Mouse (Mus musculus): ENCODE measurements around the gene Tbx10.
"Not testable (repeated sequence)": the region's sequence is repeated elsewhere in the genome, so short reads cannot be mapped to it uniquely, and the experiment has no call there.

Gene Tbx10

GRCm38 (mm10) chr19:3992416-3992815 is at the start of gene Tbx10:
Tbx10 (plus strand) TSS chr19:3992752.
- no peak for DNase-seq (ENCODE audit: low read depth)

GRCm38 (mm10) chr19:3942986-3943735 is 49.4 kb upstream of the Tbx10 start:
- no peak for DNase-seq (ENCODE audit: low read depth)

- no peak for DNase-seq (ENCODE audit: low read depth)
These were observed 46.5 kb upstream of the Tbx10 start for GRCm38 (mm10) chr19:3945872-3946564.

GRCm38 (mm10) chr19:3946715-3947114 is 45.8 kb upstream of the Tbx10 start:
- peak; percentile 22 for DNase-seq (ENCODE audit: low read depth)

GRCm38 (mm10) chr19:3947813-3948212 is 44.7 kb upstream of the Tbx10 start:
- no peak for DNase-seq (ENCODE audit: low read depth)

DNA sequence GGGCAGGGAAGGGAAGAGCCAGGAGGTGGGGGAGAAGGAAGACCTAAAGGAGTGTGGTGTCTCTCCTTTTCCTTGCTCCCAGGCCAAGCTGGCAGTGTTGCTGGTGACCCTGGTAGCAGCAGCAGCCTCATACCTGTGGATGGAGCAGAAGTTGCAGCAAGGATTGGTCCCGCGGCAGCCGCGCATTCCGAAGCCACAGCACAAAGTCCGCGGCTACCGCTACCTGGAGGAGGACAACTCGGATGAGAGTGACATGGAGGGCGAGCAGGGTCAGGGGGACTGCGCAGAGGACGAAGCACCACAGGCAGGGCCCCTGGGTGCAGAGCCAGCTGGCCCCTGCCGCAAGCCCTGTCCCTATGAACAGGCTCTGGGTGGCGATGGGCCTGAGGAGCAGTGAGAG is 44.0 kb upstream of the Tbx10 start:
- no peak for DNase-seq (ENCODE audit: low read depth)

- DNase-seq (ENCODE audit: low read depth) = no peak
These were observed 42.2 kb upstream of the Tbx10 start for GRCm38 (mm10) chr19:3950331-3950730.

GRCm38 (mm10) chr19:3951461-3951860 is 41.1 kb upstream of the Tbx10 start:
- DNase-seq (ENCODE audit: low read depth) = no peak

DNA sequence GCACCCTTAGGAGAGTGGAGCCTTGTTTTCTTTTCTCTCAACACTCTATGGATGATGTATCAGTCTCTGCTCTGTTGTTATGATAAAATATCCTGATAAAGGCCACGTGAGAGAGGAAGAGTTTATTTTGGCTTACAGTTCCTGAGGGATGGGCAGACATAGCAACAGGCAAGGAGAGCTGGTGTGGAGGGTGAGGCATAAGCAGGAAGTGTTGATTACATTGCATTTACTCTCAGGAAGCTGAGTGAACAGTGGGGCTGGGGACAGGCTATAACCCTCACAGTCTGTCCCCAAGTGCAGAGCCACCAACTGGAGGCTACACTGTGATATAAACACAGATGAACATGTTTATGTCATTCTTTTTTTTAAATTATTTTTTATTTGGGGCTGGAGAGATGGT is 40.5 kb upstream of the Tbx10 start:
- no peak for DNase-seq (ENCODE audit: low read depth)

- no peak for DNase-seq (ENCODE audit: low read depth)
These were observed 37.5 kb upstream of the Tbx10 start for GRCm38 (mm10) chr19:3955033-3955432.

GRCm38 (mm10) chr19:3955804-3956203 is 36.7 kb upstream of the Tbx10 start:
- no peak for DNase-seq (ENCODE audit: low read depth)

DNA sequence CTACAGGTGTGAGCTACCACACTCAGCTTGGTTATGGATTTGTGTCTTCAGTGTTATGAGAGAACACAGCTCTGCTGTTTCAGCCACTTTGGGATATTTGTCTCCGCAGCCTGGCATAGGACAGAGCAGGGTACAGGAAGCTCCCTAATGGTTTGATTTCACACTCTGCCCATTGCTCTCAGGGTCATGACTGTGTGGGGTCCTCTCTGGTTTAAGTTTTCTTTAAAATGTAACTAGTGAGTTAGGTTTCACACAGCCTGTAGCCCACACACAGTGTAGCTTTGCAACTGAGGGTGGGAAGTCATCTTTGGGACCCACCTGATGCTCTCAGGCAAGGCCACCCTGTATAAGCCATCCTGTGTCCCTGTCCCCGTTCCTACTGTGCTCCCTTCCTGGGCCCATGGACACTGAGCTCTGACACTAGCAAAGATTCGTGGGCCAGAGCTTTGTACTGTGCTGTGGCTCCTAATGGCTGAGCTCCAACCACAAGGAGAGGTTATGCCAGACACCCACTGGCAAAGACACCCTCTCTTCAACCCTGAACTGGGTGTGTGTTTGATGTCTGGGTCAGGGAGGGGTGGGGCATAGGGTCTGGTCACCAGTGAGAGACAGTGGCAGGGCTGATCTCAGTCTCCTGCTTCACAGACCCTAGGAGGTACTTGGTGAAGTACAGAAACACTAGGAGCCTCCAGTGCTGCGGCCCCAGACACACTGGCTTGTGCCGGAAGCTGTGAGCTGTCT is 35.1 kb upstream of the Tbx10 start:
- not testable (repeated sequence) for DNase-seq (ENCODE audit: low read depth)

DNA sequence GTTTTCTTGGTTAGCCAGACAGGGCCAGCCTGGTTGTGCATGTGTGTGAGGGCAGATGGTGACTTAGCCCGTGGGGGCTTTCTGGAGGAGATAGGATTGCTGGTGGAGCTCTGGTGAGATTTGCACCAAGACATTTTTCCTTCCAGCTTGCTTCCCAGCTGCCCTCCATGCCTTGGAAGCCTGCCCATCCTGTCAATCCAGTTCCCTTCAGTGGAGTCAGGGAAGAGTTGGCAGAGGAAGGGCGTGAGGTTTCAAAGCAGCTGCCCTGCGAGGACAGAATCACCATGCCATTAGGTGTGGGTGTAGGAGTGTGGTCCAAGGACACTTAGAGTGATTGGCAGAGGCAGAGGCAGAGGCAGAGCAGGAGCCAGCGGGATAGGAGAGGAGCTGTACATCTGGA is 34.1 kb upstream of the Tbx10 start, which contains the start of gene Aldh3b3:
Gene Aldh3b3, plus strand, starts transcription at position 176 of the 400 bp plus-strand sequence.
- DNase-seq (ENCODE audit: low read depth) = no peak

DNA sequence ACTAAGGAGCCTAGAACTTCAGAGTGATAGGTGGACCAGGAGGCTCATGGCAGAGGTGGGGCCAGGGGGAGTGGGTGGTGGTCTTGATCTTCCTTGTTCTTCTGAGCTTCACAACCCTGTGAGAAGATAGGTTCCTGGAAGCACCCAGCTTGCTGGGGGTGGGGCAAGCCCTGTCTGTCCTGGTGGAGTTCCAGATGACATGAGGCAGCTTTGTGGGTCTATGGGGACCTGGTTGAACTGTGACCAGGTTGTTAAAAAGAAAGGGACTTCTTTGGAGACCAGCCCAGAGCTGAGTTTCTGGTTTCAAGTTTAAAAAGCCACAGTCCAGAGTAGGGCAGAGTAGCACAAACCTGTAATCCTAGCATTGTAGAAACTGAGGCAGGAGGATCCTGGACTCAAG is 33.5 kb upstream of the Tbx10 start:
- no peak for DNase-seq (ENCODE audit: low read depth)

DNA sequence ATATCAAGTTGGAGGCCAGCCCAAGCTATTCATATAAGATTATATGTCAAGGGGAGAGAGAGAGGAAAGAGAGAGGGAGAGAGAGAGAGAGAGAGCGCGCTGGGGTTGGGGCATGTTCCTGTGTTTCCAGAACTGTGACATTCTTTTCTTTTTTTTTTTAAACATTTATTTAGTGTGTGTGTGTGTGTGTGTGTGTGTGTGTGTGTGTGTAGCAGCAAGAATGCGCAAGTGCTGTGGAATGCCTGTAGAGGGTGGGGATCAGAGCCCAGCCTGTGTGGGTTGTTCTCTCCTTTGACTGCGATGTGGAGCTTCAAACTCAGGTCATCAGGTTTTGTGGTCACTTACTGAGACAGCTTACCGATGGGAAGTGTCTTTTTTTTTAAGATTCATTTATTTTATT is 32.3 kb upstream of the Tbx10 start:
- no peak for DNase-seq (ENCODE audit: low read depth)

- DNase-seq (ENCODE audit: low read depth) = not testable (repeated sequence)
These were observed 30.7 kb upstream of the Tbx10 start for GRCm38 (mm10) chr19:3961805-3962204.

- no peak for DNase-seq (ENCODE audit: low read depth)
These were observed 30.1 kb upstream of the Tbx10 start for GRCm38 (mm10) chr19:3962469-3962868.

DNA sequence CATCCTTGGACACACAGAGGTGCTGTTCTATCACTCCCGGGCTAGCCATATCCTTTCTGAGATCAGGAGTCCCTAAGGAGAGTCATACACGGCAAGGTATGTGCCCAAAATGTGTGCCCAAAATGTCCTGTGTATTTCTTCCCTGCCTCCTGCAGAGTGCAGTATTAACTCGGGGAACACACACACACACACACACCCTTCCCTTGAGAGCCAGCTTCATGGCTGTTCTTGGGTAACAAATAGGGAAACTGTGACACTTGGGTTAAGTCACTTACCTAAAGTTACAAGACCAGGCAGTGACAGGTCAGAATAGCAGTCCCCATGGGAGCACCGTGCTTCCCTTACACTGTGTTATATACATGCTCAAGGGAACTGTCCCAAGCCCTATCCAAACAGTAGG is 28.5 kb upstream of the Tbx10 start:
- DNase-seq (ENCODE audit: low read depth) = no peak

GRCm38 (mm10) chr19:3966330-3967075 is 26.0 kb upstream of the Tbx10 start:
- no peak for DNase-seq (ENCODE audit: low read depth)

GRCm38 (mm10) chr19:3967258-3967657 is 25.3 kb upstream of the Tbx10 start:
- DNase-seq (ENCODE audit: low read depth) = no peak

DNA sequence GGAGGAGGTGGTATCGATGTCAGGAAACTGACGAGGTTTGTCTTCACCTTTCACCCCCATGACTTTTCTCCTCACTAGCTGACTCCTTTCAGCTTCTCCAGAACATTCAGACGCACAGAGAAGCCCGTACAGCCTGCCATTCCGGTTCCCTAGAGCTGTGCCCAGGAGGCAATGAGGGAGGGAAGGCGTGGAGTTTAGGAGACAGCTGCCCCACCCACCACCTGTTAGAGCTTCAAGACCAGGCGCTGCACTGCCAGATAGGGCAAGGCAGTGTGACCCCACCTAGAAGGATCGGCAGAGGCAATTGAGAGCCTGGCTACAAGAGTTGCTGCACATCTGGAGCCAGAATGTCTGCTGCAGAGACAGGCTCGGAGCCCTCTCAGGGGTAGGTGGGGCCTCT is 20.3 kb upstream of the Tbx10 start, which contains the start of gene Aldh3b2:
Gene Aldh3b2, plus strand, starts transcription at position 100 of the 400 bp plus-strand sequence.
- DNase-seq (ENCODE audit: low read depth) = no peak

- DNase-seq (ENCODE audit: low read depth) = not testable (repeated sequence)
These were observed 17.9 kb upstream of the Tbx10 start for GRCm38 (mm10) chr19:3974608-3975007.

Measured in fibroblast of lung, adult 2 months (primary cell).